Comparison of ENCODE assay signal across 14 mouse cellular contexts in the genomic region with DNA sequence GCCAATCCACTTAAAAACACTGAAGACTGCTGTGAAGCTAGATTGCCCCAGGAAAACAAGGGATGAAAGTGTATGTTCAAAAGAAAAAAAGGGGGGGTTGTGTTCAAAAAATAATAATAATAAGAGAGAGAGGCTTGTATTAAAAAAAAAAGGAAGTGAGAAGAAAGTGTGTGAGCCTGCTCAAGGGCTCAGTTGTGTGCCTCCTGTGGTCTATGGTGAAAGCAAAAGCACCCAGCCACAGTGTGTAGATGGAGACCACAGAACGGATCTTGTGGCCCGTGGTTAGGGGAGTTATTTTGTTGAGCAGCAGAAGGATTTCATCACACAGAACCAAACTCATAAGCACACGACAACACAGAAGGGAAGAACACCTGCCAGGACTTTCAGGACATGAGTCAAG. TPM values are rescaled to one million over a fixed set of nuclear protein-coding genes. Genes with fewer than 3 reads are reported as not detected.
DNase-seq lines count a peak whose midpoint lies in the region; ATAC-seq lines count a peak whose summit lies in the region.
"Had no signal": no experiment of that assay in that cellular context is flagged by ENCODE, and none has a peak within 500 bp of the region (broad histone marks: within the 10 kb centered on the region; RNA-seq: fewer than 3 reads in every experiment).

No protein-coding gene starts in this region.

- no peaks in the 10 kb centered on the region for H3K36me3 ChIP-seq in liver, embryonic 11.5 days (ENCODE audit: control insufficient read depth, insufficient read depth, low read length)
- H3K36me3 ChIP-seq: heart, embryonic 15.5 days had no signal

- peaks cover 2% of the 10 kb centered on the region for H3K27me3 ChIP-seq in liver, embryonic 11.5 days (replicated peaks; ENCODE audit: control insufficient read depth, insufficient read depth, low read length)
- H3K27me3 ChIP-seq: heart, embryonic 15.5 days had no signal

- WGBS in liver, embryonic 11.5 days: 41% methylated on average over 3 of the region's 3 CpGs

- H3K27ac ChIP-seq in liver, embryonic 11.5 days (ENCODE audit: low read depth, low read length): no peak overlapping the region
- H3K27ac ChIP-seq: heart, embryonic 15.5 days had no signal

- H3K4me1 ChIP-seq in liver, embryonic 11.5 days (replicated peaks; ENCODE audit: control insufficient read depth, insufficient read depth, low read length): peaks cover 14% of the 10 kb centered on the region

- no peak overlapping the region for H3K4me2 ChIP-seq in liver, embryonic 11.5 days
- H3K4me2 ChIP-seq: heart, embryonic 15.5 days had no signal

- no peak for ATAC-seq in liver, embryonic 11.5 days (replicated peaks; ENCODE audit: low FRiP score)
- ATAC-seq in granulocyte monocyte progenitor cell, adult 5-6 weeks (replicated peaks; ENCODE audit: poor library complexity, severe bottlenecking): peak; percentile 80
- ATAC-seq: hindbrain, embryonic 16.5 days had no signal

- no peak overlapping the region for H3K9ac ChIP-seq in liver, embryonic 11.5 days (ENCODE audit: low read depth, low read length)
- H3K9ac ChIP-seq: heart, embryonic 15.5 days had no signal

- H3K4me3 ChIP-seq in liver, embryonic 11.5 days (ENCODE audit: low read depth, low read length): no peak overlapping the region
- H3K4me3 ChIP-seq: heart, embryonic 15.5 days had no signal

- peak; percentile 31 for DNase-seq in liver
- no peak for DNase-seq in liver, embryonic 11.5 days (ENCODE audit: low spot score)
- peak; percentile 90 for DNase-seq in natural killer cell, adult 2 months (ENCODE audit: low spot score in 2 of 2)
- DNase-seq in thymus, postnatal 4 days: peak; percentile 49
- no peak for DNase-seq in urinary bladder, postnatal 25 days (ENCODE audit: low spot score)
- no peak for DNase-seq in right cerebral cortex, adult 2 months (ENCODE audit: low spot score in 2 of 2)
- no peak for DNase-seq in cerebellum, postnatal 4 days (ENCODE audit: low spot score in 2 of 2)
- DNase-seq: cerebellum, adult 2 months; gastrocnemius, postnatal 10 days; kidney, postnatal 25 days; retina, postnatal 1 day had no signal

- no peaks in the 10 kb centered on the region for H3K9me3 ChIP-seq in liver, embryonic 11.5 days (ENCODE audit: control insufficient read depth, low read length)
- H3K9me3 ChIP-seq: heart, embryonic 15.5 days had no signal

RNA-seq across cellular contexts. Expression of a gene that starts 2.8 kb away (rescaled TPM):
- polyA plus RNA-seq in liver, embryonic 11.5 days (2014; fragmentation: Nextera tagmentation; extraction: Ambion mirVana): 21.1 and 22.7 TPM in 2 replicates
- 11.3 and 14.7 TPM in 2 replicates for total RNA-seq in granulocyte monocyte progenitor cell, adult 5-6 weeks (2014; fragmentation: Nextera tagmentation)
- total RNA-seq in granulocyte monocyte progenitor cell, adult 5-6 weeks (2017): 11.2 and 13.9 TPM in 2 replicates

RNA-seq across cellular contexts. Expression of a gene that starts 8.4 kb away (rescaled TPM):
- 18.4 and 21.8 TPM in 2 replicates for polyA plus RNA-seq in liver, embryonic 11.5 days (2014; fragmentation: Nextera tagmentation; extraction: Ambion mirVana)
- 23.4 and 29.2 TPM in 2 replicates for total RNA-seq in granulocyte monocyte progenitor cell, adult 5-6 weeks (2014; fragmentation: Nextera tagmentation)
- total RNA-seq in granulocyte monocyte progenitor cell, adult 5-6 weeks (2017): 12.6 and 20.2 TPM in 2 replicates

RNA-seq across cellular contexts. Expression of a gene that starts 9.2 kb away (rescaled TPM):
- polyA plus RNA-seq in liver, embryonic 11.5 days (2014; fragmentation: Nextera tagmentation; extraction: Ambion mirVana): 3.8 and 4.8 TPM in 2 replicates
- not detected in 2 replicates for total RNA-seq in granulocyte monocyte progenitor cell, adult 5-6 weeks (2014; fragmentation: Nextera tagmentation)
- total RNA-seq in granulocyte monocyte progenitor cell, adult 5-6 weeks (2017): 0.93 TPM in 1 of 2 replicates, not detected in the other

RNA-seq across cellular contexts. Expression of a gene that starts 18.1 kb away (rescaled TPM):
- polyA plus RNA-seq in liver, embryonic 11.5 days (2014; fragmentation: Nextera tagmentation; extraction: Ambion mirVana): 3.3 and 4.4 TPM in 2 replicates
- not detected in 2 replicates for total RNA-seq in granulocyte monocyte progenitor cell, adult 5-6 weeks (2014; fragmentation: Nextera tagmentation)
- not detected in 2 replicates for total RNA-seq in granulocyte monocyte progenitor cell, adult 5-6 weeks (2017)

RNA-seq across cellular contexts. Expression of a gene that starts 42.4 kb away (rescaled TPM):
- 12.6 and 16.3 TPM in 2 replicates for polyA plus RNA-seq in liver, embryonic 11.5 days (2014; fragmentation: Nextera tagmentation; extraction: Ambion mirVana)
- total RNA-seq in granulocyte monocyte progenitor cell, adult 5-6 weeks (2014; fragmentation: Nextera tagmentation): 11.6 and 21.8 TPM in 2 replicates
- total RNA-seq in granulocyte monocyte progenitor cell, adult 5-6 weeks (2017): 13.6 and 16.2 TPM in 2 replicates

Comparison
In these comparisons a context has a peak if more than half of its experiments do, and no peak if none do; other contexts are left out.
1. DNase-seq: peak in liver (single experiment), natural killer cell, adult 2 months (2 of 2) and thymus, postnatal 4 days (single experiment); none in liver, embryonic 11.5 days (single experiment), urinary bladder, postnatal 25 days (single experiment), right cerebral cortex, adult 2 months (0 of 2) and cerebellum, postnatal 4 days (0 of 2).